Mouse (Mus musculus) megakaryocyte, embryonic 14.5 days (primary cell): ENCODE measurements around the gene Gm20388.

Source experiments
- FLI1 ChIP-seq: IDR thresholded peaks from 2 replicates; pipeline ENCODE4 v1.6.1; 2012; ENCODE audit warnings: low read length, inconsistent platforms, mixed read lengths
- GATA1 ChIP-seq: IDR thresholded peaks from 3 replicates; pipeline ENCODE4 v1.6.1; 2012; ENCODE audit warnings: mixed read lengths, low read length, inconsistent platforms, borderline replicate concordance

GRCm38 (mm10) chr8:121943716-121944115, 2033.1 kb downstream of the Gm20388 start:
- TF ChIP-seq FLI1: no peak
- no peak for TF ChIP-seq GATA1
